In the genomic region with DNA sequence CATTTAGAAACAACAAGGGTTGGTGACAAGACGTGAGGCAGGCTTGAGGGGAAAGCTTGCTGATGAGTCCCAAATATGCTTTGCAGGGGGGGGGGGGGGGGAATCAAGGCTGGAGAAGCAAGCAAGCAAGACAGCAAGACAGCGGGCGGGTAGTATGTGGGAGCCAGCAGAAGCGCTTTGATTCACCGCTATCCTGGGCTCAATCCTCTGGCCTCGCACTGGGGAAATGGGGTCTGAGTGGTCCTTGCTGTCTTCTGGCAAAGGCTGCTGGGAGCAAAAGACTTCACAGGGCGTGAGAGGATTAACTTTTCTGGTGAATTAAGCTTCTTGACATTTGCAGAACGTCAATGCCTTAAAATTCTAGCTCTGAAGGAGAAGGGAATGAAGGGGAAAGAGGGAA, we compare ENCODE assay signal across 8 mouse cellular contexts. TPM values are rescaled to one million over a fixed set of nuclear protein-coding genes. Genes with fewer than 3 reads are reported as not detected.
DNase-seq lines count a peak whose midpoint lies in the region; ATAC-seq and TF ChIP-seq lines count a peak whose summit lies in the region.

No protein-coding gene starts in this region.

- H3K27ac ChIP-seq in cerebellum, adult 2 months (ENCODE audit: insufficient read depth, low read length) = no peak overlapping the region
- no peak overlapping the region for H3K27ac ChIP-seq in lung, embryonic 15.5 days
- no peak overlapping the region for H3K27ac ChIP-seq in limb, embryonic 13.5 days
- no peak overlapping the region for H3K27ac ChIP-seq in small intestine, adult 2 months (ENCODE audit: insufficient read depth, low read depth, low read length)

- H3K36me3 ChIP-seq in lung, embryonic 15.5 days = no peaks in the 10 kb centered on the region
- H3K36me3 ChIP-seq in limb, embryonic 13.5 days = no peaks in the 10 kb centered on the region
- no peaks in the 10 kb centered on the region for H3K36me3 ChIP-seq in small intestine, adult 2 months (ENCODE audit: control insufficient read depth, insufficient read depth, low read length)

- no peaks in the 10 kb centered on the region for H3K27me3 ChIP-seq in cerebellum, adult 2 months (ENCODE audit: control insufficient read depth, insufficient read depth, low read length)
- peaks cover 32% of the 10 kb centered on the region for H3K27me3 ChIP-seq in lung, embryonic 15.5 days
- peaks cover 44% of the 10 kb centered on the region for H3K27me3 ChIP-seq in limb, embryonic 13.5 days
- peaks cover 8% of the 10 kb centered on the region; the same call in 1 of the 2 replicates for H3K27me3 ChIP-seq in small intestine, adult 2 months (ENCODE audit: control insufficient read depth, insufficient read depth, low read length)

- 13% methylated on average over 8 of the region's 8 CpGs for WGBS in cerebellum, adult 2 months
- WGBS in lung, embryonic 15.5 days = 6% methylated on average over 8 of the region's 8 CpGs
- WGBS in limb, embryonic 13.5 days = 8% methylated on average over 8 of the region's 8 CpGs
- WGBS in small intestine, adult 2 months = 41% methylated on average over 8 of the region's 8 CpGs

- no peak for ATAC-seq in lung, embryonic 15.5 days (ENCODE audit: borderline replicate concordance, extremely low read depth, low FRiP score, low TSS enrichment)
- ATAC-seq in limb, embryonic 13.5 days (ENCODE audit: low FRiP score, low read depth) = no peak

- no peak for TF ChIP-seq POLR2A in cerebellum, adult 2 months (IDR thresholded peaks at IDR 0.05; ENCODE audit: borderline replicate concordance, insufficient read depth, low read length)
- no peak for TF ChIP-seq POLR2A in small intestine, adult 2 months (IDR thresholded peaks at IDR 0.05; ENCODE audit: low read depth, low read length)

- no peak for DNase-seq in cerebellum, adult 2 months
- DNase-seq in cerebellum, postnatal 14 days = no peak
- DNase-seq in lung, postnatal 4 days = no peak
- DNase-seq in right cerebral cortex, postnatal 25 days = no peak
- no peak for DNase-seq in frontal cortex, postnatal 25 days (ENCODE audit: low spot score in 2 of 2)

- no peaks in the 10 kb centered on the region for H3K9me3 ChIP-seq in lung, embryonic 15.5 days
- H3K9me3 ChIP-seq in limb, embryonic 13.5 days = no peaks in the 10 kb centered on the region

- peak overlapping the region; percentile 55 for H3K4me2 ChIP-seq in lung, embryonic 15.5 days
- peak overlapping the region; percentile 87 for H3K4me2 ChIP-seq in limb, embryonic 13.5 days (replicated peaks)

- H3K4me1 ChIP-seq in cerebellum, adult 2 months (ENCODE audit: control insufficient read depth, insufficient read depth, low read length) = no peaks in the 10 kb centered on the region
- peaks cover 9% of the 10 kb centered on the region for H3K4me1 ChIP-seq in lung, embryonic 15.5 days
- peaks cover 16% of the 10 kb centered on the region for H3K4me1 ChIP-seq in limb, embryonic 13.5 days
- H3K4me1 ChIP-seq in small intestine, adult 2 months (ENCODE audit: control insufficient read depth, insufficient read depth, insufficient read length, low read length) = peaks cover 6% of the 10 kb centered on the region; the same call in 1 of the 2 replicates

- TF ChIP-seq CTCF in cerebellum, adult 2 months (IDR thresholded peaks at IDR 0.05; ENCODE audit: borderline replicate concordance, insufficient read depth, low read depth, low read length) = no peak
- no peak for TF ChIP-seq CTCF in small intestine, adult 2 months (IDR thresholded peaks at IDR 0.05; ENCODE audit: extremely low read depth, insufficient read length, insufficient replicate concordance, low read depth, low read length)

- no peak overlapping the region for H3K9ac ChIP-seq in lung, embryonic 15.5 days
- H3K9ac ChIP-seq in limb, embryonic 13.5 days = peak overlapping the region; percentile 60

- H3K4me3 ChIP-seq in cerebellum, adult 2 months (replicated peaks; ENCODE audit: insufficient read depth, low read depth, low read length) = peak overlapping the region; percentile 61
- peak overlapping the region; percentile 31 for H3K4me3 ChIP-seq in lung, embryonic 15.5 days
- peak overlapping the region; percentile 45 for H3K4me3 ChIP-seq in limb, embryonic 13.5 days
- peak overlapping the region; percentile 53 for H3K4me3 ChIP-seq in small intestine, adult 2 months (ENCODE audit: low read depth, low read length)

RNA-seq across cellular contexts. Expression of a gene that starts 0.8 kb away (rescaled TPM):
- polyA plus RNA-seq in cerebellum, adult 2 months (2012; rRNA removed) = 3.6 and 4.1 TPM in 2 replicates
- polyA plus RNA-seq in lung, embryonic 15.5 days (2015; fragmentation: Nextera tagmentation; extraction: Ambion mirVana) = 1.1 TPM in 2 replicates
- polyA plus RNA-seq in limb, embryonic 13.5 days (2015; fragmentation: Nextera tagmentation; extraction: Ambion mirVana) = 1.2 and 1.4 TPM in 2 replicates
- polyA plus RNA-seq in small intestine, adult 2 months (2012; rRNA removed) = 0.32 and 0.71 TPM in 2 replicates

RNA-seq across cellular contexts. Expression of a gene that starts 45.5 kb away (rescaled TPM):
- polyA plus RNA-seq in cerebellum, adult 2 months (2012; rRNA removed) = 20.0 and 20.8 TPM in 2 replicates
- polyA plus RNA-seq in lung, embryonic 15.5 days (2015; fragmentation: Nextera tagmentation; extraction: Ambion mirVana) = 23.2 and 24.2 TPM in 2 replicates
- 22.4 and 25.8 TPM in 2 replicates for polyA plus RNA-seq in limb, embryonic 13.5 days (2015; fragmentation: Nextera tagmentation; extraction: Ambion mirVana)
- 16.8 and 34.5 TPM in 2 replicates for polyA plus RNA-seq in small intestine, adult 2 months (2012; rRNA removed)
